Mouse (Mus musculus): ENCODE measurements around the gene Fam126a.

- TF ChIP-seq CHD2 (IDR thresholded peaks at IDR 0.05; ENCODE audit: low read length) (no peak), MXI1 (IDR thresholded peaks at IDR 0.05; ENCODE audit: low read depth, low read length) (no peak), ZNF384 (IDR thresholded peaks at IDR 0.05; ENCODE audit: low read depth, low read length) (no peak), POLR2A (IDR thresholded peaks at IDR 0.05; ENCODE audit: control insufficient read depth in 1 of 2, insufficient read depth in 1 of 2, low read depth in 1 of 2, low read length in 2 of 2, poor library complexity in 1 of 2) (no peak), CTCF (IDR thresholded peaks at IDR 0.05 in 2 of 3, conservative IDR thresholded peaks at IDR 0.05 in 1 of 3; ENCODE audit: control insufficient read depth in 1 of 3, insufficient read depth in 1 of 3, low read depth in 2 of 3, low read length in 3 of 3, poor library complexity in 1 of 3, severe bottlenecking in 1 of 3) (no peak), MAZ (IDR thresholded peaks at IDR 0.05; ENCODE audit: low read depth, low read length) (no peak), EP300 (IDR thresholded peaks at IDR 0.05; ENCODE audit: low read depth in 1 of 2, low read length in 2 of 2) (no peak)
Observed at GRCm38 (mm10) chr5:24043367-24043766, 12.9 kb upstream of the Fam126a start.
